Mouse (Mus musculus) stomach, postnatal 0 days (tissue): ENCODE results near the gene Cfap77.

Experiments
- CTCF ChIP-seq: IDR thresholded peaks from 2 replicates; pipeline ENCODE4 v1.5.1; 2016; ENCODE audit warnings: antibody characterized with exemption, low read depth, mild to moderate bottlenecking, moderate library complexity
- EP300 ChIP-seq: optimal IDR thresholded peaks from 2 replicates; pipeline ENCODE3; 2016; ENCODE audit warnings: antibody characterized with exemption

GRCm38 (mm10) chr2:28954595-28954994 lies 100.3 kb downstream of the Cfap77 start:
- no peak for TF ChIP-seq EP300
- no peak for TF ChIP-seq CTCF
